Comparison of ENCODE assay signal across 8 mouse cellular contexts in genomic region chr14:22905741-22906667, GRCm38 (mm10).
DNase-seq lines count a peak whose midpoint lies in the region; ATAC-seq and TF ChIP-seq lines count a peak whose summit lies in the region.

No protein-coding gene starts in this region.

- peak; percentile 20 for DNase-seq in gastrocnemius, adult 2 months
- no peak for DNase-seq in gastrocnemius, postnatal 36 days
- DNase-seq in hindbrain, embryonic 14.5 days (ENCODE audit: low spot score): peak; percentile 50
- peak; percentile 41 for DNase-seq in lung, postnatal 36 days
- DNase-seq in right cerebral cortex, postnatal 14 days: no peak
- DNase-seq in spleen, postnatal 14 days (ENCODE audit: low spot score in 2 of 2): no peak

- no peaks in the 10 kb centered on the region for H3K9me3 ChIP-seq in hindbrain, embryonic 14.5 days (ENCODE audit: control insufficient read depth, low read length)

- H3K27me3 ChIP-seq in hindbrain, embryonic 14.5 days (ENCODE audit: control insufficient read depth, insufficient read depth, low read length): no peaks in the 10 kb centered on the region

- H3K36me3 ChIP-seq in hindbrain, embryonic 14.5 days (replicated peaks; ENCODE audit: control insufficient read depth, insufficient read depth): no peaks in the 10 kb centered on the region

- TF ChIP-seq POLR2A in cortical plate, adult 2 months (IDR thresholded peaks at IDR 0.05; ENCODE audit: extremely low read depth, insufficient read depth, low read length): no peak

- H3K27ac ChIP-seq in gastrocnemius, adult 2 months: peak overlapping the region; percentile 56
- H3K27ac ChIP-seq in cortical plate, adult 2 months (ENCODE audit: insufficient read depth, low read length): peak overlapping the region; percentile 22
- peak overlapping the region; percentile 16; the same call in 1 of the 2 replicates for H3K27ac ChIP-seq in hindbrain, embryonic 14.5 days

- TF ChIP-seq CTCF in gastrocnemius, adult 2 months (IDR thresholded peaks at IDR 0.05): no peak
- no peak for TF ChIP-seq CTCF in cortical plate, adult 2 months (IDR thresholded peaks at IDR 0.05; ENCODE audit: extremely low read depth, insufficient read depth, low read length)

- no peak overlapping the region for H3K9ac ChIP-seq in hindbrain, embryonic 14.5 days

- 68% methylated on average over 7 of the region's 7 CpGs for WGBS in hindbrain, embryonic 14.5 days

- no peaks in the 10 kb centered on the region for H3K4me1 ChIP-seq in cortical plate, adult 2 months (ENCODE audit: control insufficient read depth, insufficient read depth, low read length)
- peaks cover 20% of the 10 kb centered on the region for H3K4me1 ChIP-seq in hindbrain, embryonic 14.5 days (replicated peaks; ENCODE audit: control insufficient read depth, insufficient read depth, low read length)

- H3K4me3 ChIP-seq in gastrocnemius, adult 2 months: no peak overlapping the region
- H3K4me3 ChIP-seq in cortical plate, adult 2 months (ENCODE audit: insufficient read depth, low read length): no peak overlapping the region
- no peak overlapping the region for H3K4me3 ChIP-seq in hindbrain, embryonic 14.5 days (replicated peaks; ENCODE audit: low read length)

- no peak overlapping the region for H3K4me2 ChIP-seq in hindbrain, embryonic 14.5 days (replicated peaks)

- ATAC-seq in hindbrain, embryonic 14.5 days (ENCODE audit: low FRiP score): peak; percentile 69; the same call in 1 of the 2 replicates
- no peak for ATAC-seq in inflammation-experienced regulatory T-cells, adult 6 months

- intact Hi-C loops in gastrocnemius, adult 2 months (cut with DNase I): no loop called here
- intact Hi-C loops in gastrocnemius, postnatal 36 days (cut with DNase I): no loop called here

Comparison
In these comparisons a context has a peak if more than half of its experiments do, and no peak if none do; other contexts are left out.
1. DNase-seq: peak in gastrocnemius, adult 2 months (single experiment), hindbrain, embryonic 14.5 days (single experiment) and lung, postnatal 36 days (single experiment); none in gastrocnemius, postnatal 36 days (0 of 2), right cerebral cortex, postnatal 14 days (single experiment) and spleen, postnatal 14 days (0 of 2).
2. Peak in every context shown above with its lines, with median percentiles within 50 percentile points of each other: H3K27ac ChIP-seq.